Mouse (Mus musculus) kidney, embryonic 15.5 days (tissue): ENCODE data around the gene Vegfa. TPM values are rescaled to one million over a fixed set of nuclear protein-coding genes. Genes with fewer than 3 reads are reported as not detected.

Experiments
- ATAC-seq: fragments of 200-750 bp; cut with Nextera tagmentation; replicated peaks from 2 replicates; pipeline ENCODE4 v1.8.0; 2017; ENCODE audit warnings: moderate TSS enrichment; ENCODE audit not compliant: low FRiP score
- H3K27ac ChIP-seq: fragments of 300-500 bp; sonication (generic); 2 replicates; pipeline ENCODE4 v1.5.1; 2015; ENCODE audit warnings: mild to moderate bottlenecking, inconsistent platforms
- H3K27me3 ChIP-seq: fragments of 300-500 bp; sonication (generic); 2 replicates; pipeline ENCODE4 v1.6.1; 2015; ENCODE audit warnings: inconsistent platforms
- H3K36me3 ChIP-seq: fragments of 300-500 bp; sonication (generic); 2 replicates; pipeline ENCODE4 v1.6.1; 2015; ENCODE audit warnings: inconsistent platforms
- H3K4me1 ChIP-seq: fragments of 300-500 bp; sonication (generic); 2 replicates; pipeline ENCODE4 v1.6.1; 2015; ENCODE audit warnings: inconsistent platforms
- H3K4me2 ChIP-seq: fragments of 300-500 bp; sonication (generic); 2 replicates; pipeline ENCODE4 v1.6.1; 2015; ENCODE audit warnings: moderate library complexity, mild to moderate bottlenecking, inconsistent platforms
- H3K4me3 ChIP-seq: fragments of 300-500 bp; sonication (generic); replicated peaks from 2 replicates; pipeline ENCODE4 v1.5.1; 2015; ENCODE audit warnings: mild to moderate bottlenecking, inconsistent platforms
- H3K9ac ChIP-seq: fragments of 300-500 bp; sonication (generic); 2 replicates; pipeline ENCODE4 v1.6.1; 2015; ENCODE audit warnings: mild to moderate bottlenecking, inconsistent platforms
- H3K9me3 ChIP-seq: fragments of 300-500 bp; sonication (generic); replicated peaks from 2 replicates; pipeline ENCODE4 v1.6.1; 2016; ENCODE audit warnings: inconsistent platforms
- WGBS: fragments of 180-500 bp; shearing (Covaris S2); methylation state at CpG from one replicate; pipeline ENCODE4 v1.1.7; 2015; ENCODE audit warnings: mixed read lengths; 5-methylcytosine and 5-hydroxymethylcytosine counted together
- polyA plus RNA-seq: library from polyadenylated mRNA; unstranded; fragments of >200 nt; fragmentation: Nextera tagmentation; extraction: Ambion mirVana; gene quantifications from 2 replicates; pipeline ENCODE4 v1.2.1, GENCODE M21; 2015

Vegfa gene
- polyA plus RNA-seq, 1 experiment from 2014 or later, result 6.6 TPM

DNA sequence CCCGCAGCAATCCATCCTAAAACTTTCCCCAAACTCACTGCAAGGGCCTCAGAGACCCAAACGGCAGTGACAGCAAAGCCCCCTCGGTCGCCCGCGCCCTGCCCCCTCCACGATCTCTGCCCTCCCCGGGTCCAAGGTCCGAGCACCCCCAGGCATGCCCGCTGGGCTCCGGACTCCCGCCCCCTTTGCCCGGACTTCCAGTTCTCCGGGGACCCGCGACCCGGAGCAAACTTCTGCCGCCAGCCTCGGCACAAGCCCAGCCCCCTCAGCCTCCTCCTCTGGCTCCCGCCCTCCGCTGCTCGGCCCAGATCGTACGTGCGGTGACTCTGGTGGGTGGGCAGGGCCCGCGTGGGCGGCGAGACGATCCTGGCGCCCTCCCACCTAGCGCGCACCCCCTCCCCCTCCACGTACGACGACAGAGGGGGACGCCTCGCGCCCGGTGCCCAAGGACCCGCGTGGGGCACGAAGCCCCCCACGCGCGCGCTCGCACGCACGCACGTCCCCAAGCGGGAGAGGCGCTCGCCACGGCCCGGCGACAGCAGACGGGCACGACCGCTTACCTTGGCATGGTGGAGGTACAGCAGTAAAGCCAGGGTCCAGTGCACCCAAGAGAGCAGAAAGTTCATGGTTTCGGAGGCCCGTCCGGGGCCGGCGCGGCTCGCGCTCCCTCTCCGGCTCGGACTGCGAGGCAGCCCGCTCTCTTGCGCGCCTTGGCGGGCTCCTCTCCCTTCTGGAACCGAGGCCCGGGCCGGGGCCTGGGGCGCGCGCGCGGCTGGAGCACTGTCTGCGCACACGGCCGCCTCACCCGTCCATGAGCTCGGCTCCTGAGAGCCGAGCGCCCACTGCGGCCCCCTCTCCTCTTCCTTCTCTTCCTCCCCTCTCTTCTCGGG lies 1.2 kb downstream of the Vegfa start:
- H3K27ac ChIP-seq, result peak overlapping the region; percentile 98
- H3K4me2 ChIP-seq, result peak overlapping the region; percentile 87
- no peaks in the 10 kb centered on the region for H3K9me3 ChIP-seq
- H3K4me3 ChIP-seq, result peak overlapping the region; percentile 86
- ATAC-seq, result peak; percentile 68
- H3K9ac ChIP-seq, result peak overlapping the region; percentile 82
- peaks cover 60% of the 10 kb centered on the region for H3K4me1 ChIP-seq
- no peaks in the 10 kb centered on the region for H3K27me3 ChIP-seq
- WGBS, result under 1% methylated on average over 78 of the region's 92 CpGs
- peaks cover 6% of the 10 kb centered on the region; the same call in 1 of the 2 replicates for H3K36me3 ChIP-seq

- Histone ChIP-seq H3K4me2 (peak overlapping the region; percentile 87), H3K4me3 (peak overlapping the region; percentile 86), H3K27ac (peak overlapping the region; percentile 98), H3K4me1 (peaks cover 65% of the 10 kb centered on the region), H3K36me3 (peaks cover 12% of the 10 kb centered on the region), H3K27me3 (no peaks in the 10 kb centered on the region), H3K9ac (peak overlapping the region; percentile 82), H3K9me3 (no peaks in the 10 kb centered on the region)
- 1% methylated on average over 34 of the region's 43 CpGs for WGBS
- ATAC-seq, result peak; percentile 28; the same call in 1 of the 2 replicates
These were observed 1.8 kb downstream of the Vegfa start for GRCm38 (mm10) chr17:46030323-46030730.

- WGBS, result 15% methylated on average over 7 of the region's 7 CpGs
- H3K4me1 ChIP-seq, result peaks cover 68% of the 10 kb centered on the region
- H3K27me3 ChIP-seq, result no peaks in the 10 kb centered on the region
- H3K36me3 ChIP-seq, result peaks cover 18% of the 10 kb centered on the region
- H3K4me3 ChIP-seq, result peak overlapping the region; percentile 86
- peak overlapping the region; percentile 98 for H3K27ac ChIP-seq
- H3K4me2 ChIP-seq, result peak overlapping the region; percentile 87
- no peaks in the 10 kb centered on the region for H3K9me3 ChIP-seq
- H3K9ac ChIP-seq, result peak overlapping the region; percentile 82
- ATAC-seq, result no peak
These were observed 2.5 kb downstream of the Vegfa start for GRCm38 (mm10) chr17:46029554-46030207.

DNA sequence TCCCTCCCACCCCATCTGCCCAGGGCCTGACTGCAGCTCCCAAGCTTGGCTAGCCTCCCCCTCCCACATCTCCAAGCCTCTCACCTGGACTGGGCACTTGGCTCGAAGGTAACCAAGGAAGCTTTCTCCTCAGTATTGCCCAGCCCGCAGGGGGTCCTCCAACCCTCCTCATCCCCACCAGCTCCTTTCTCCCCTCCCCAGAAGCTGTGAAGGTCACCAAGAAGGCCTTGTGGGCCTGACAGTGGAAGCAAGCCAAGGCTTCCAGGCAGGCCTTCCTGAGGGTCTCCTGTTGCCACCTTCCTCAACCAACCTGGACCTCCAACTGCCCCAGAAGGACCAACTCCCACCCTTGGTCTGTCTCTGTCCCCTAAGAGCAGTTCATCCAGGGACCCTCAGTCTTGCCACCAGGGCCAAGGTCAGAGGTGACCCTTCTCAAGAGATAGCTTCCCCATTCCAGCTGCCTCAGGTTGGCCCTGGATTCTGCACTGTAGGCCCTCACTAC lies 3.1 kb downstream of the Vegfa start:
- WGBS, result 35% methylated on average over 2 of the region's 2 CpGs
- Histone ChIP-seq H3K9me3 (no peaks in the 10 kb centered on the region), H3K4me2 (peak overlapping the region; percentile 87), H3K9ac (peak overlapping the region; percentile 82), H3K4me3 (peak overlapping the region; percentile 86), H3K27me3 (no peaks in the 10 kb centered on the region), H3K36me3 (peaks cover 24% of the 10 kb centered on the region), H3K4me1 (peaks cover 65% of the 10 kb centered on the region), H3K27ac (peak overlapping the region; percentile 98)
- ATAC-seq, result no peak

GRCm38 (mm10) chr17:46028210-46029051 lies 3.7 kb downstream of the Vegfa start:
- peaks cover 58% of the 10 kb centered on the region for H3K4me1 ChIP-seq
- H3K27ac ChIP-seq, result peak overlapping the region; percentile 98
- no peak for ATAC-seq
- H3K36me3 ChIP-seq, result peaks cover 31% of the 10 kb centered on the region
- peak overlapping the region; percentile 87 for H3K4me2 ChIP-seq
- H3K27me3 ChIP-seq, result no peaks in the 10 kb centered on the region
- 19% methylated on average over 15 of the region's 15 CpGs for WGBS
- H3K9ac ChIP-seq, result peak overlapping the region; percentile 82
- peak overlapping the region; percentile 86 for H3K4me3 ChIP-seq
- no peaks in the 10 kb centered on the region for H3K9me3 ChIP-seq

GRCm38 (mm10) chr17:46027066-46027917 lies 4.9 kb downstream of the Vegfa start:
- H3K4me1 ChIP-seq, result peaks cover 51% of the 10 kb centered on the region
- no peaks in the 10 kb centered on the region for H3K27me3 ChIP-seq
- peak; percentile 16; the same call in 1 of the 2 replicates for ATAC-seq
- peaks cover 42% of the 10 kb centered on the region for H3K36me3 ChIP-seq
- no peaks in the 10 kb centered on the region for H3K9me3 ChIP-seq
- H3K27ac ChIP-seq, result peak overlapping the region; percentile 98
- peak overlapping the region; percentile 42 for H3K9ac ChIP-seq
- H3K4me3 ChIP-seq, result peak overlapping the region; percentile 86
- WGBS, result 10% methylated on average over 16 of the region's 16 CpGs
- peak overlapping the region; percentile 87 for H3K4me2 ChIP-seq

- Histone ChIP-seq H3K27ac (0 out of 2 replicates have a peak overlapping the region, but pooled peaks have one; percentile 28), H3K4me1 (peaks cover 52% of the 10 kb centered on the region), H3K4me2 (peak overlapping the region; percentile 87; the same call in 1 of the 2 replicates), H3K9me3 (no peaks in the 10 kb centered on the region), H3K27me3 (no peaks in the 10 kb centered on the region), H3K36me3 (peaks cover 54% of the 10 kb centered on the region), H3K4me3 (no peak overlapping the region), H3K9ac (peak overlapping the region; percentile 5; the same call in 1 of the 2 replicates)
- 63% methylated on average over 11 of the region's 11 CpGs for WGBS
- no peak for ATAC-seq
These were observed 6.1 kb downstream of the Vegfa start for GRCm38 (mm10) chr17:46025927-46026668.

- H3K9ac ChIP-seq, result no peak overlapping the region
- peaks cover 63% of the 10 kb centered on the region for H3K36me3 ChIP-seq
- H3K4me2 ChIP-seq, result no peak overlapping the region
- H3K27me3 ChIP-seq, result no peaks in the 10 kb centered on the region
- H3K4me1 ChIP-seq, result peaks cover 52% of the 10 kb centered on the region
- H3K9me3 ChIP-seq, result no peaks in the 10 kb centered on the region
- WGBS, result 90% methylated on average over 15 of the region's 15 CpGs
- H3K27ac ChIP-seq, result no peak overlapping the region
- no peak overlapping the region for H3K4me3 ChIP-seq
- ATAC-seq, result no peak
These were observed 7.0 kb downstream of the Vegfa start for GRCm38 (mm10) chr17:46025207-46025606.

GRCm38 (mm10) chr17:46024192-46024591 lies 8.0 kb downstream of the Vegfa start:
- H3K36me3 ChIP-seq, result peaks cover 73% of the 10 kb centered on the region
- no peak overlapping the region for H3K27ac ChIP-seq
- H3K4me2 ChIP-seq, result no peak overlapping the region
- no peaks in the 10 kb centered on the region for H3K9me3 ChIP-seq
- H3K4me1 ChIP-seq, result peaks cover 45% of the 10 kb centered on the region
- H3K9ac ChIP-seq, result no peak overlapping the region
- H3K27me3 ChIP-seq, result no peaks in the 10 kb centered on the region
- ATAC-seq, result no peak
- 94% methylated on average over 5 of the region's 5 CpGs for WGBS
- H3K4me3 ChIP-seq, result no peak overlapping the region

DNA sequence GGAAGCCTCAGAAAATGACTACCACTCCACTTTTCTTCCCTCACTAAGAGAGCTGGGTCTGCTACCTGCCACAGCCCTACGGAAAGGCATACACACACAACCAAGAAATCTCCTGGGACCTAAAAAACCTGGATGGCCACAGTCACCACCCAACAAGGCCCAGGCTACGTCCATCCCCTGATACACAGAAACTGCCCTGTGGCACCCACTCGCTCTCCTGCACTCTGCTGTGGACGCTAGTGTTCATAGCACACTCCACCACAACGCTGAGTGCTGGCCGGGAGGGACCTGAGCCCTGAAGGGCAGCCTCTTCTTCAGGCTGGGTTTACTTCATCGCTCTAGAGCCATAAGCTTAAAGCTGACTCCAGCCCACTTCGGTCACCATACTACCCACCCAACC lies 8.6 kb downstream of the Vegfa start:
- H3K9me3 ChIP-seq, result no peaks in the 10 kb centered on the region
- WGBS, result 96% methylated on average over 8 of the region's 8 CpGs
- ATAC-seq, result no peak

More for the DNA sequence above, 8.6 kb downstream of the Vegfa start:
- no peak overlapping the region for H3K4me3 ChIP-seq
- H3K9ac ChIP-seq, result no peak overlapping the region
- H3K4me2 ChIP-seq, result no peak overlapping the region
- no peaks in the 10 kb centered on the region for H3K27me3 ChIP-seq
- H3K36me3 ChIP-seq, result peaks cover 80% of the 10 kb centered on the region
- peaks cover 40% of the 10 kb centered on the region for H3K4me1 ChIP-seq
- no peak overlapping the region for H3K27ac ChIP-seq
